Mouse (Mus musculus): ENCODE results near the gene Gpc5.

GRCm38 (mm10) chr14:115843783-115844182, 751.8 kb downstream of the Gpc5 start:
- TF ChIP-seq ZC3H11A (IDR thresholded peaks at IDR 0.05; ENCODE audit: low read depth, low read length) = no peak
- no peak for TF ChIP-seq POLR2A (IDR thresholded peaks at IDR 0.05; ENCODE audit: low read depth, low read length)
- TF ChIP-seq CTCF (conservative IDR thresholded peaks at IDR 0.05 in 1 of 2, IDR thresholded peaks at IDR 0.05 in 1 of 2; ENCODE audit: low read depth in 2 of 2, low read length in 2 of 2) = no peak
- TF ChIP-seq SIN3A (IDR thresholded peaks at IDR 0.05; ENCODE audit: low read length) = no peak
- no peak for TF ChIP-seq RCOR1 (conservative IDR thresholded peaks at IDR 0.05; ENCODE audit: low read depth, low read length)
- no peak for TF ChIP-seq ZMIZ1 (IDR thresholded peaks at IDR 0.05; ENCODE audit: low read depth, low read length)
- TF ChIP-seq ELF1 (IDR thresholded peaks at IDR 0.05; ENCODE audit: low read depth, low read length) = no peak
- TF ChIP-seq E2F4 (IDR thresholded peaks at IDR 0.05; ENCODE audit: insufficient replicate concordance, low read depth, low read length) = no peak
- no peak for TF ChIP-seq EP300 (IDR thresholded peaks at IDR 0.05; ENCODE audit: low read length)
- TF ChIP-seq USF1 (IDR thresholded peaks at IDR 0.05; ENCODE audit: low read depth, low read length) = no peak
- no peak for TF ChIP-seq MEF2A (IDR thresholded peaks at IDR 0.05; ENCODE audit: borderline replicate concordance, low read depth, low read length)
- no peak for TF ChIP-seq HCFC1 (IDR thresholded peaks at IDR 0.05; ENCODE audit: low read depth, low read length)
- TF ChIP-seq CHD1 (IDR thresholded peaks at IDR 0.05; ENCODE audit: low read depth, low read length) = no peak

Measured in CH12.LX (cell line).